Mouse (Mus musculus): Measurements from ENCODE around the gene Wfdc18. TPM values are rescaled to one million over a fixed set of nuclear protein-coding genes. Genes with fewer than 3 reads are reported as not detected.

Gene Wfdc18
- polyA plus RNA-seq, 1 experiment from 2014 or later: 0.44 TPM

- Histone ChIP-seq H3K4me1 (no peaks in the 10 kb centered on the region), H3K4me3 (replicated peaks) (no peak overlapping the region), H3K9ac (no peak overlapping the region), H3K27me3 (no peaks in the 10 kb centered on the region), H3K27ac (no peak overlapping the region), H3K36me3 (no peaks in the 10 kb centered on the region), H3K4me2 (no peak overlapping the region), H3K9me3 (replicated peaks) (peaks cover 2% of the 10 kb centered on the region; the same call in 1 of the 2 replicates)
- no peak for ATAC-seq (replicated peaks; ENCODE audit: low FRiP score)
- WGBS: 56% methylated on average over 3 of the region's 3 CpGs
Observed at GRCm38 (mm10) chr11:83728757-83729432, 20.1 kb downstream of the Wfdc18 start.

DNA sequence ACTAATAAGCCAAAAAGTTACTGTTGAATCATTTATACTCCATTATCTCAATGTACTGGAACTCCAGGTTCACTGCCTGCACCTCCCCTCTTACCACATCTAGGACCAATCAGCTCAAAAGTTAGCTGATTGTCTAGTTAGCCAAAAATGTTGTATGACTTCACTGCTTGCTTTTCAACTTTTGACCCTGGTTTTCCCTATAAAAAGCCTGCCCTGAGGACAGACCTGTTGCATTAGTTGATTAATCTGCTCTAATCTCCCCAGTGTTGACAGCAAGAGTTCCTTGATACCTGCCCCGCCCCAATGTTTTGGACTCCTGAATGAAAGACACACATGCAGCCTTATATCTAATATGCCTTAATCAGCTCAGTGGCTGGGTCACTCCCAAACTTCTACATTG, 22.3 kb downstream of the Wfdc18 start:
- Histone ChIP-seq H3K4me2 (no peak overlapping the region), H3K4me1 (no peaks in the 10 kb centered on the region), H3K27me3 (0 out of 2 replicates have a peak, but pooled peaks cover 1% of the 10 kb centered on the region), H3K27ac (no peak overlapping the region), H3K9me3 (replicated peaks) (peaks cover 3% of the 10 kb centered on the region; the same call in 1 of the 2 replicates), H3K36me3 (no peaks in the 10 kb centered on the region), H3K9ac (no peak overlapping the region), H3K4me3 (replicated peaks) (no peak overlapping the region)
- WGBS: 90% methylated on average over 1 of the region's 1 CpGs
- ATAC-seq (replicated peaks; ENCODE audit: low FRiP score): no peak

GRCm38 (mm10) chr11:83733071-83733640, 24.3 kb downstream of the Wfdc18 start:
- no peak overlapping the region for H3K4me3 ChIP-seq (replicated peaks)
- H3K9ac ChIP-seq: no peak overlapping the region
- 0 out of 2 replicates have a peak, but pooled peaks cover 4% of the 10 kb centered on the region for H3K27me3 ChIP-seq
- 84% methylated on average over 5 of the region's 5 CpGs for WGBS
- H3K9me3 ChIP-seq (replicated peaks): peaks cover 3% of the 10 kb centered on the region; the same call in 1 of the 2 replicates
- H3K4me1 ChIP-seq: no peaks in the 10 kb centered on the region
- no peaks in the 10 kb centered on the region for H3K36me3 ChIP-seq
- H3K27ac ChIP-seq: no peak overlapping the region
- H3K4me2 ChIP-seq: no peak overlapping the region
- ATAC-seq (replicated peaks; ENCODE audit: low FRiP score): no peak

DNA sequence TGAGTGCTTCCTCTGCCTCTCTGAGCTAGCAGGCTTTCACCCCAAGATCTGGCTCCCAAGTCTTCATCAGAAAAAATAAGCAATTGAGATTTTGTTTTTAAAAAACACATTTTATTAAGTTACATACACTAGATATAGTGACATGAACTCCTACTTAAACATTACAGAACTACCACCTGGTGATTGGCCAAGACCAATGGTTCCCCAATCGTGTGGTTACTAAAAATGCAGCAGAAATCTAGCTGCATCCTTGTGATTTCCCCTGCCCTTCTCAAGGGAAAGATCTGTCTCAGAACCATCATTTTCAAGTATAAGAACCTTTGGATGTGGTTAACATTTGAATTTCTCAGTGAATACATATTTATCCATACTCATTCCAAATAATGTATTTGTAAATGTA, 25.4 kb downstream of the Wfdc18 start:
- 83% methylated on average over 1 of the region's 1 CpGs for WGBS
- H3K36me3 ChIP-seq: no peaks in the 10 kb centered on the region

DNA sequence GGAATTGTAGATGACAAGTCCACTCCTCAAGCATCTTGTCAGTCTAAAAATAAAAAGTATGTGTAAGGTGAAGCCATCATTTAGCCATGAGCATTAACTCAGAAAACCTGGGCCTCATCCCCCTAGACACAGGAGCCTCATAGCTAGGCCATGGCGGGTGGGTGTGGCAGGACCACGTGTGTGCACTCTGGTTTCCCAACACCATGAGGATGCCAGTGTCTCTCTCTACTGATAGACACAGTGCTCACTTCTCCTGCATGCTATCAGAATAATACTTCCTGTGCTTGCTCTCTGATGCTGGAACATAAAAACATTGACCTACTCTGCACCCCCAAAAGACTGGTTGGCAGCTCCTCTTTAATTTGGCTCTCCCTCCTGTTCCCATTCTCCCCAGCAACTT, 27.1 kb downstream of the Wfdc18 start:
- H3K4me1 ChIP-seq: no peaks in the 10 kb centered on the region
- H3K27me3 ChIP-seq: peaks cover 17% of the 10 kb centered on the region; the same call in 1 of the 2 replicates
- H3K27ac ChIP-seq: no peak overlapping the region
- H3K4me2 ChIP-seq: no peak overlapping the region
- H3K36me3 ChIP-seq: no peaks in the 10 kb centered on the region
- H3K9me3 ChIP-seq (replicated peaks): peaks cover 3% of the 10 kb centered on the region; the same call in 1 of the 2 replicates
- H3K4me3 ChIP-seq (replicated peaks): no peak overlapping the region
- 84% methylated on average over 2 of the region's 2 CpGs for WGBS
- no peak overlapping the region for H3K9ac ChIP-seq
- no peak for ATAC-seq (replicated peaks; ENCODE audit: low FRiP score)

More for the DNA sequence above, 25.4 kb downstream of the Wfdc18 start:
- H3K4me1 ChIP-seq: no peaks in the 10 kb centered on the region
- 0 out of 2 replicates have a peak, but pooled peaks cover 4% of the 10 kb centered on the region for H3K27me3 ChIP-seq
- H3K9ac ChIP-seq: no peak overlapping the region
- no peak overlapping the region for H3K27ac ChIP-seq
- no peak overlapping the region for H3K4me3 ChIP-seq (replicated peaks)
- H3K4me2 ChIP-seq: no peak overlapping the region
- H3K9me3 ChIP-seq (replicated peaks): peaks cover 3% of the 10 kb centered on the region; the same call in 1 of the 2 replicates
- ATAC-seq (replicated peaks; ENCODE audit: low FRiP score): no peak

DNA sequence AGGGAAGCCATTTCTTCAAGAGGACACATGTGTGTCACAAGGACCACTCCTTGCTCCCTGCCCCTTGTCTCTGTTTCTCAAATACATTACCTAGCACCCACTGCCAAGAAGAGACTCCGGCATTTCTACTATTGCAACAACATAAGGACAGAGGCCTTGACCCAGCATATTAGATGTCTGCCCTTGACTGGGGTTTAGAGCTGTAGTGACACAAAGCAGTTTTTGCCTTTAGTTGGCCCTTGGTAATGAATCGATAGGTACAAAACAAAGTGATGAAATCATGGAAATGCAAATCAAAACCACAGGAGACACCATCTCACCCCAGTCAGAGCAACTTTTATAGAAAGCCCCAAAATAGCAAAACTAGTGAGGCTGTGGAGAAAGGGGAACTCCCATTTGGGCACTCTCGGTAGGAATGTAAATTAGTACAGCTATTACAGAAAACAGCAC, 28.3 kb downstream of the Wfdc18 start:
- Histone ChIP-seq H3K9me3 (replicated peaks) (peaks cover 3% of the 10 kb centered on the region; the same call in 1 of the 2 replicates), H3K27ac (no peak overlapping the region), H3K4me1 (no peaks in the 10 kb centered on the region), H3K27me3 (peaks cover 19% of the 10 kb centered on the region; the same call in 1 of the 2 replicates), H3K9ac (no peak overlapping the region), H3K4me3 (replicated peaks) (no peak overlapping the region), H3K4me2 (no peak overlapping the region), H3K36me3 (no peaks in the 10 kb centered on the region)
- no peak for ATAC-seq (replicated peaks; ENCODE audit: low FRiP score)
- WGBS: 79% methylated on average over 3 of the region's 3 CpGs

DNA sequence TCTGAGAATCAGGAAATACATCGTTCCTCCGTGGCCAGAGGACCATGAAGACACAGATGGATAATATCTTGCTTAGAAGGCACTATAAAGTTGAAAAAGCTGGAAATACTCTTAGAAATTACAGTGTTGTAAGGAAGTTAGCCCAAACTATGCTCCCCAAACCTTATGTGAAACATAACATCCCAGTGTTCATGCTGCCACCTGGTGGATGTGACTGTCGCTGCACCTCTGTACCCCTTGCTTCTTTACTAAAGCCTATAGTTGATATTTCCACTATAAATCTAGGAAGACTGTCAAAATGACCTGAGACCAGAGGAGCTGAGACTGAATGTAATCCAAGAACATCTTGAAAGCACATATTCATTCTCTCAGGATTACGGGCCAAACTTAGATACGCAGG, 30.4 kb downstream of the Wfdc18 start:
- ATAC-seq (replicated peaks; ENCODE audit: low FRiP score): no peak
- 23% methylated on average over 5 of the region's 5 CpGs for WGBS
- Histone ChIP-seq H3K4me1 (peaks cover 6% of the 10 kb centered on the region), H3K9ac (no peak overlapping the region), H3K9me3 (replicated peaks) (no peaks in the 10 kb centered on the region), H3K27ac (no peak overlapping the region), H3K36me3 (no peaks in the 10 kb centered on the region), H3K27me3 (peaks cover 19% of the 10 kb centered on the region; the same call in 1 of the 2 replicates), H3K4me2 (no peak overlapping the region), H3K4me3 (replicated peaks) (no peak overlapping the region)

DNA sequence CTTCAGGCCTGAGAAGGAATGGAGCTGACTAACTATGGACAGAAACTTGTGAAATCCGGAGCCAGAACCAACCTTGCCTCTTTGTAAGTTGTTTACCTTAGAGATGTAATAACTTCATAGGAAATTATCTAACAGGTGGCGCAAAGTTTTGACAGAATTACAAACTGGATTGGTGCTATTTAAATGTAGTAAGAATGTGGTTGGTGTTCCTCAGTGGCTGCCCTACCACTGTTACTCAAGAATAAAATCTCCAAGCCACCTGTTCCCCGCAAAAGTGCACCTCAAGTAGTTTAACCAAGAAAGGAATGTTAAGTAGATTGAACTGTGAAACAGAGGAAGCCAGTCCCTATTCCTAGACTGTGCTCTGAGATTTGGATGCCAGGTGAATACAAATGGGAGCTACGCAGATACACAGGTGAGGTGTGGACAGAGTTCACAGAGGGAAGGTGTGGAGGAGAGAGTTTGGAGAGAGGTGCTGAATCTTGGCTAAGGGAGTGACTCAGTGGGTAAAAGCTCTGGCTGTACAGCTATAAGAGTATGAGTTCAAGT, 31.7 kb downstream of the Wfdc18 start:
- Histone ChIP-seq H3K4me2 (no peak overlapping the region), H3K9me3 (replicated peaks) (no peaks in the 10 kb centered on the region), H3K27me3 (peaks cover 19% of the 10 kb centered on the region; the same call in 1 of the 2 replicates), H3K9ac (no peak overlapping the region), H3K4me1 (peaks cover 6% of the 10 kb centered on the region), H3K36me3 (no peaks in the 10 kb centered on the region), H3K4me3 (replicated peaks) (no peak overlapping the region), H3K27ac (no peak overlapping the region)
- 80% methylated on average over 4 of the region's 4 CpGs for WGBS
- ATAC-seq (replicated peaks; ENCODE audit: low FRiP score): no peak

DNA sequence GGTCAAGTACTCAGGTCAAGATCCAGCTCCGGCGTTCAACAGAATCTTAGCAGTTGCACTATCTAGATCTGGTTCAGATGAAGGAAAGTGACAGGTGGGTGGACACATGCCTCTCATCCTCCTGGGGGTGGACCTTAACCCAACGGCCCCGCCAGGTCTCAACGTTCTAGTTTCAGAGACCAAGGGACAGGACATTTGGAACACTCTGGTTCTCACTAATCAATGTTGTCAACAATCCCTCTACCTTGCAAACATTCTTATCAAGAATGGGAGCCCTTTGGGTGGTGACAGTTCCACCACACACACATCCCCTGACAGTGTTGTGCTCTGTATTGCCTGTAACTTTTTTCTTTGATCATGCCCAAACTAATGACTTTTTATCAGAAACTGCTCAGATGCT, 33.0 kb downstream of the Wfdc18 start:
- WGBS: 85% methylated on average over 5 of the region's 5 CpGs
- ATAC-seq (replicated peaks; ENCODE audit: low FRiP score): no peak
- H3K4me3 ChIP-seq (replicated peaks): no peak overlapping the region
- peaks cover 6% of the 10 kb centered on the region for H3K4me1 ChIP-seq
- H3K27me3 ChIP-seq: peaks cover 18% of the 10 kb centered on the region; the same call in 1 of the 2 replicates
- no peaks in the 10 kb centered on the region for H3K9me3 ChIP-seq (replicated peaks)
- H3K27ac ChIP-seq: no peak overlapping the region
- no peaks in the 10 kb centered on the region for H3K36me3 ChIP-seq
- no peak overlapping the region for H3K4me2 ChIP-seq
- H3K9ac ChIP-seq: no peak overlapping the region

DNA sequence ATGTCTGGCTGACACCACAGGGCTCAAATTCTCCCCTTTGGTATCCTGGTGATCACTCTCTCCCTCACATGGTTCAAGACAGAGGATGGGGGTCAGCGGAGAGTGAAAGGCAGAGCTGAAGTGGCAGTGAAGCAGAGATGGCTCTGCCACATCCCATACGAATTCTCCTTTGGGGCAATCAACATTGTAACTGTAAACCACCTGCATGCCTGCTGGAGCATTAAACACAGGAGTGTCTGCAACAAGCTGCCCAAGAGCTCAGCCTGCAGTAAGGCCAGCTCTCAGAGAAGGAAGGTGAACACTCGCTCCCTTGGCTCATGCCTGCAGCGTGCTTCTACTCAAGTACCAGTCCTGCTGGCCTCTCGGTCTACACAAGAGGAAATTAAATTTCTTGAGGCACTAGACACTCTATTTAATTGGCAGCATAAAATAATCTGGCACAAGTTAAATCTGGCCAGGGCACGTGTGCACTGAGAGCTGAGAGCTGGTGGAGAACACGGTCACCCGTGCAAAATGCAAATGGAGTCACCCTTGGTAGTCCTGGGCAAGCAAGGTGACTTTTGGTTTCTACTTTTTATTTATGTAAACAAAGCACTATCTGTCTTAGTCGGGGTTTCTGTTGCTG, 34.0 kb downstream of the Wfdc18 start:
- peaks cover 6% of the 10 kb centered on the region for H3K4me1 ChIP-seq
- 52% methylated on average over 9 of the region's 9 CpGs for WGBS
- peaks cover 25% of the 10 kb centered on the region; the same call in 1 of the 2 replicates for H3K27me3 ChIP-seq
- H3K36me3 ChIP-seq: no peaks in the 10 kb centered on the region
- no peak overlapping the region for H3K4me3 ChIP-seq (replicated peaks)
- no peak overlapping the region for H3K27ac ChIP-seq
- H3K9me3 ChIP-seq (replicated peaks): no peaks in the 10 kb centered on the region
- ATAC-seq (replicated peaks; ENCODE audit: low FRiP score): 0 out of 2 replicates have a peak, but pooled peaks have one; percentile 4
- no peak overlapping the region for H3K4me2 ChIP-seq
- H3K9ac ChIP-seq: no peak overlapping the region

- no peaks in the 10 kb centered on the region for H3K36me3 ChIP-seq
- ATAC-seq (replicated peaks; ENCODE audit: low FRiP score): no peak
- peaks cover 30% of the 10 kb centered on the region; the same call in 1 of the 2 replicates for H3K27me3 ChIP-seq
- no peak overlapping the region for H3K4me2 ChIP-seq
- no peak overlapping the region for H3K9ac ChIP-seq
- no peak overlapping the region for H3K4me3 ChIP-seq (replicated peaks)
- WGBS: 86% methylated on average over 3 of the region's 3 CpGs
- H3K27ac ChIP-seq: no peak overlapping the region
- H3K4me1 ChIP-seq: peaks cover 6% of the 10 kb centered on the region
- no peaks in the 10 kb centered on the region for H3K9me3 ChIP-seq (replicated peaks)
Observed at GRCm38 (mm10) chr11:83743525-83743924, 34.7 kb downstream of the Wfdc18 start.

DNA sequence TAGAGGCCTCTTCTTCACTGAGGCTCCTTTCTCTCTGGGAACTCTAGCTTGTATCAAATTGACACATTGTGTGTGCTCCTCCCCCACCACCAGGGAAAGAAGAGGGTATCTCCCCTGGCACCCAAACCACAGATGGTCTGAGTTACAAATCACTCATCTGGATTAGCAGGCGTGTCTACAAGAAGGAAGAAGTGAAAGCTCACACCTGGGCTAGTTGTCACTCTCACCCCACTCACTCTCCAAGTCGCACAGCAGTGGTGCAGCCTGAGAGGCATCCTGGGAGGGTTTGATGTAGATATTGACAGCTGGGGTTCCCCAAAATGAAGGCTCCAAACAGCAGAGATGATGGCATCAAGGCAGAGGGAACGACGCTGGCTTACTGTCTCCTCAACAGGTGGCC, 37.3 kb downstream of the Wfdc18 start:
- no peak overlapping the region for H3K4me2 ChIP-seq
- whole genome bisulfite sequencing: 49% methylated on average over 4 of the region's 4 CpGs
- H3K4me1 ChIP-seq: peaks cover 6% of the 10 kb centered on the region
- no peak overlapping the region for H3K27ac ChIP-seq
- no peaks in the 10 kb centered on the region for H3K36me3 ChIP-seq
- H3K9ac ChIP-seq: no peak overlapping the region
- no peak for ATAC-seq (replicated peaks; ENCODE audit: low FRiP score)
- no peaks in the 10 kb centered on the region for H3K9me3 ChIP-seq (replicated peaks)
- peaks cover 23% of the 10 kb centered on the region; the same call in 1 of the 2 replicates for H3K27me3 ChIP-seq
- H3K4me3 ChIP-seq (replicated peaks): no peak overlapping the region
